Mouse (Mus musculus): ENCODE results near the gene Hmcn1.

DNA sequence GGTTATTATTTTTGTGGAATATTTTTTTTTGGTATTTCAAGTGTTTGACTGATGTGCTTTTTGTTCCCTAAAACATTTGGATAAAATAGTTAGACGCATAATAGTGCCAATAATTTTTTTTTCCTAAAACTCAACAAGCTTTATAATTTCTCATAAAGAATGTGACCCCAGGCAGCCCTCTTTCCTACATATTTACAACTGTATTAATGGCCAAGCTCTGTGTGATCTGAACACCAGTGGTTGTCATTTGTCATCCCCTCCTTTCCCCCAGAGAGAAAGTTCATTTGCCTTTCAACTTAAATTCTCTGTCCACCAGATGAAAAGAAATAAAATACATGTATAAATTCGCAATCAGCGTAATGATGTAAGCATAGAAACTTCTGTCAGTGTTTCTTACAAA, 121.1 kb downstream of the Hmcn1 start:
- TF ChIP-seq CTCF (IDR thresholded peaks at IDR 0.05; ENCODE audit: low read depth, low read length) (no peak), POLR2A (IDR thresholded peaks at IDR 0.05; ENCODE audit: extremely low read depth, insufficient read depth, low read length) (no peak)
